Mouse (Mus musculus): ENCODE measurements at regions not wholly inside any gene's neighbourhood (a gene's known extent, or its start where the extent isn't known, plus 50 kb on each side); places are given as distances from the start of the nearest gene placed in this dataset.

- peak; percentile 57 to 73 for DNase-seq
Measured at GRCm38 (mm10) chr2:167821186-167821585, 110.7 kb upstream of the Ptpn1 start.

DNA sequence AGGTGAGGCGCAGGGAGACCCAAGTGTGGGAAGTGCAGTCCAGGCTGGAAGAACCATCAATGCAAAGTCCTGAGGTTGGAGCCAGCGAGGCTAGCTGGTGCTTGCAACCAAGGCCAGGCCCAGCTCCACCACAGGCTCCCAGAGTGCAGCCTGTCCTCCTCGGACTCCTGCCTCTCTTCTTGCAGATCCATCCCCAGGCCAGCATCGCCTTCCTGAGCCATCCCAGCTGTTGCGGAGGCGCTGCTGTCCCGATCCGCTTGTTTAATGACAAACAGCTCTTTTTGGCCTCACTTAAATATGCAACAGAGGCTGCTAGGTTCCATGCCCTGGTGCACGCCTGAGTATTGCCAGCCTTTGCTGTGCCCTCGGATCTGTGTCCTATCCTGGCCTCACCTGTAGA lies 113.1 kb upstream of the Ptpn1 start:
- no peak for DNase-seq

- DNase-seq = no peak
Measured at GRCm38 (mm10) chr2:167817030-167817429, 114.8 kb upstream of the Ptpn1 start.

DNA sequence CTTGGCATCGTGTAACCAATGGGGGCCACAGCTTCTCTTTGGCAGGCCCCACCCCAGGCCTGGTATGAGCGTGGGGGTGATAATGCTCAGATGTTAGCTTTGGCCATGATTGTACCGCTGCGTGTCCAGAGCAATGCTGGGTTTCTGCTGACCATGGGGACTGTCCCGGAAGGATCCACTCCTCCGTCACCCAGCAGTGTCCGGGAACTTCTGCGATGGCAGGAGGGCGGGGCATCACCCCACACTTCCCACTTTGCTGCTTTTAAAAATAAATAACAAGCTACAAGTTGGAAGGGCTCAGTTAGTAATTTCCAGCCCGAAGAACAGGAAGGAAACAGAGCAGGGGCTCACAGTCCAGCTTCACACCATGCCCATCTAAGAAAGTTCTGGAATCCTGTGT lies 116.7 kb upstream of the Ptpn1 start:
- DNase-seq = no peak

DNA sequence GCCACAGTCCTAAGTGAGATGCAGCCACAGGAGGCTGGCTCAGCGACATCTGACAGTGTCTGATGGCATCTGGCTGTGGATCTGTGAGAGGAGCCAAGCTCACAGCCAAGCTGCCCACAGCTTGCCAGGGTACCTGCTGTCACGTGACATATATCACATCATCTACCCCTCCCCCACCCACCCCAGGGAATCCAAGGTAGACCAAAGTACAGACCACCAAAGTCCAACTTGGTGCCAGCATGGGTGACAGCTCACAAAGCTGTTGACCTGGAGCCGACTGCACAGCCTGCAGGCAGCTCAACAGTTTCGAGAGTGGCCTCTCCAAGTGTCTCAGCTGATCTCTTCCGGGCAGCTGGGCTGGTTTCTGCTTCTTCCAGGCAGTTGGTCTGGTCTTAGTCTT lies 119.6 kb upstream of the Tmem189 start:
- no peak for DNase-seq

DNA sequence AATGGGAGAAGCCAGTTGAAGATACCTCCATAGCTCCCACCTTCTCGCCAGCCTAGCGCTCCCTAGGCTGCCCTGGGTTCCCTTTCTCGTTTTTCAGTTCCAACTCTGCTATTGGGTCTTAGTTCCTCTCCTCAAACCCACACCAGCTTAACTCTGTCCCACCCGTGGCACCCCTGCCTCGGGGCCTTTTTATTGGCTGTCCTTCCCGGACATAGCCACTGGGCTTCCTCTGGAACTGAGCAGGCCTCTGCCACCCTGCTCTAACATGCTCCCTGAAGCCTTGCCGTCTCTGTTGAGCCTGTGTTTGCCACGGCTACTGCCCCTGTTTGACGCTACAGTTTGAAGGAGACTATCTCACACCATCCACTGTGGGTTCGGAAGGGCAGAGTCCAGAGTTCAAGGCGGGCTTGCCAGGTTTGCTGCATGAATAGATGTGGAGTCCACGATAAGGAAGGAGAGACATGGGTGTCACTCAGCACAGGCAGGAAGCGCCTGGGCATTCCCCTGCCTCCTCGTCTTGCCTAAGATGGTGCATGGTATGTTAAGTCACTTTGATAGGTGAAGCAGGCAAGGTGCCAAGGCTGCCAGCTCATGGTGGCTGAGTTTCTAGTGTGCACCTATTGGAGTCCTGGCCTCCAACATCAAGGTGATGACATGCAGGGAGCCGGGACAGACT lies 116.1 kb upstream of the Tmem189 start:
- no peak for DNase-seq

DNA sequence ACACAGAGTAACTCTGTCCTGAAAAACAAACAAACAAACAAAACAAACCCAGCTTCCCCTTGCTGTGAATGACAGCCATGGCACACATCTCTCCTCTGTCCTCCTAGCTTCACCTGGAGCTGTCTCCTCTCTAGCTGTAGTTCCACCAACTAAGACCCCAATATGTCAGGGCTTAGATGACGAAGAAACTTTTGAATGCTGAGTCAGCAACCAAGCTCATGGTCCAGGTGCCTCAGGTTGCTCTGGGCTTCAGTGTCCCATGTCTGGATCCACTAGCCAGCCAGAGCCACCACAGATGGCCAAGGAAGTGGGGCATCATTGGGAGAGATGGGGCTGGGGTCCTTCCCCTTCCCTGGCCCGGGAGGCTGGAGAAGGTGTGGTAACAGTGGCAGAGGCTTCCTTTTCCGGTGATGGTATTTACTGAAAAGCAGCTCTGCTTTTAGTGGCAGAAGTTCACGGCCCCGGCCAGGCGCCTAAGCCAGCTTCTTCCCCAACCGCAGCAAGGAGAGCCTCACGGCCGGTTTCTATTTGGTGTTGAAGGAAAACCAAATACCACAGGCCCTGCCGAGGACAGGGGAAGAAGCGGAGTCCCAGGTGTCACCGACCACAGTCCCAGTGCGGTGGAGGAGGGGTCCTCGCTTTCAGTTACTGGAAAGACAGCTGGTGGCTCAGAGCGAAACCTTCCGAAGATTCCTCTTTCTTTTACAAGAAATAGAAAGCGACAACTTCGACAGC lies 115.0 kb upstream of the Tmem189 start:
- DNase-seq = no peak

- DNase-seq = no peak
Measured at GRCm38 (mm10) chr2:167802494-167802893, 112.9 kb upstream of the Tmem189 start.

DNA sequence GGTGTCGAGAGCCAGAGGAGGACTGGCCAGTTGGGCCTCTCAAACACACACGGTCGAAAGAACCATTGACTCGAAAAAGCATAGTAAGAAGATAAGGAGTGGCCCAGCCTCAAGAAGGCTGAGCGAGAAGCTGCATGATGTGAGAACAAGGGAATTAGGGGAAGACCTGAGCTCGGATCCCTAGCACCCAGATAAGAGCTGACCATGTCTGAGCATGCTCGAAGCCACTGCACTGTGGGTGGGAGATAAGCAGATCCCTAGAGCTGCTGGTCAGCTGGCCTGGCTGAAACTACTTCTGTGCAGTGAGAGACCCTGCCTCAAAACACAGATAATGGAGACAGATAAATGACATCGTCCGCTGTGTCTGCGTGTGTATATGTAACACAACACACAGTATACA lies 111.8 kb upstream of the Tmem189 start:
- DNase-seq = no peak

DNA sequence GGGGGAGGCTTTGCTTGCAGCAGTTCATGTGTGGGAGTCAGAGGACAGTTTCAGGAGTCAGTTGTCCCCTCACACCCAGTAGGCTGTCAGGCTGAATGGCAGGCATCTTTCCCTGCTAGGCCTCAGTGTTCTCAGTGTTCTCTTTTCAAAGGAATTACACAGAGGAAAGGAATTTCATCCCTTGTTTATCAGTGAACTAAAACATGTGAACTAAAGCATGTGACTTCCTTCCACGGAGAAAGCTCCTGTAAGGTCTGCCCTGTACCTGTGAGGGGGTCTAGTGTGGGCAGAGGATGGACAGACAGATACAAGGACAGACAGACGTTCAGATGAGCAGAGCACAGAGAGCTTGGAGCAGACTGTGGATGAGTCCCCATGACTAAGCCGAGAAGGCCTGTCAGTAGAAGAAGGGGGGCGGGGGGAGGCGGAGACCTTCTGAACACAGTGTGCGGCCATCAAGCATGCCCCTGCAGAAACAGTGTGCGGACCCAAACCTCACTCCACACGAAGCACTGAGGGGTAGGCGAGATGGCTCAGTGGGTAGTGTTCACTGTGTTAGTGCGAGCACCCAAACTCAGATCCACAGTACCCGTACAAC lies 111.1 kb upstream of the Tmem189 start:
- DNase-seq = no peak

DNA sequence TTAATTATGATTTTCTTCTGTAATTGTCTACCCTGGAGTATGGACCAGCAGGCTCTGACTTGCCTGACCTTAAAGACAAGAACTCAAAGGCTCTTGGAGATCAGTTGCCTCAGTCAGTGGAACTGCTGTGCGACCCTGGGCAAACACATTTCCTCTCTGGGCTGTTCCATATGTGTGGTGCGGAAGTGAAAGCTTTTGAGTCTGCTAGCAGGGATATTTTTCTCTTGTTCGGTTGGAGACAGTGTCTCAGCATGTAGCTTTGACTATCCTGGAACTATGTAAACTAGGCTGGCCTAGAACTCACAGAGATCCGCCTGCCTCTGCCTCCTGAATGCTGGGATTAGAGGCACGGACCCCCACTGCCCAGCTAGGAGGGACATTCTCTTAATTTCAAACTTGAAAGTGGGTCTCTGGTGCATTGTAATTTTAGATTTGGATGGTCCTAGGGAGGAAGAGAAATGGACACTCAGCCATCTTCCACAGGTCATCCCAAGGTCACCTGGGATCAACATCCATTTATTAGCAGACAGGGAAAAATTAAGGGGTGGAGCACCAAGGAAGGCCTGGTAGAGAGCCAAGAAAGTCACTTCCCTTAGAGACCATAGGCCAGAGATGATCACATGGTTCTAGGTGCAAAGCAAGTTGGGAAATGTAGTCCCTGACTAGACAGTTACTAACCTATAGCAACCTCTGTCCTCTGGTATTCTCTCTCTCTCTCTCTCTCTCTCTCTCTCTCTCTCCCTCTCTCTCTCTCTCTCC lies 110.2 kb upstream of the Tmem189 start:
- peak; percentile 45 to 60 for DNase-seq

DNA sequence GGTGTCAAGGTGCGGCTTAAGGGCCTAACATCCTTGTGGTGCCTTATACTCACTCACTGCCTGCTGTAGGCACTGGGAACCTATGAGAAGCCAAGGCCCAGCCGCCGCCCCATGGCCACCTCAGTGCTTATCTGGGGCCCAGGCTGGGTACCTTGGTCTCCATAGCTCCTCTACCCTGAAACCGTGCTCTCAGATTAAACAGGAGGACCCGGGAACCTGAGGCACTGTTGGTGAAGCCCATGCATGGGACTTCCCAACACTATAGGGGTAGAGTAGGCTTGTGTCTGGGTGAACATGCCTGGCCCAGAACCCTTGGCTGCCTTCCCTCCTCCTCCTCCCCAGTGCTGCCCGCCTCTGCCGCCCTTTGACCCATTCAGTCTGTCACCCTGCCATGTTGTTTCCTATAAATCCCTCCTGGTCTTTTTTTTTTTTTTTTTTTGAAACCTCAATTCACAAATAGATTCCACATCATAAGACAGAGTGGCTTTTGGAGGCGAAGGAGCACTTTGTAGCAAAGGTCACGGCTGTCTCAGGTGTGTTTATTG lies 109.4 kb upstream of the Tmem189 start:
- DNase-seq = peak in 1 of 2 experiments; percentile 6

DNA sequence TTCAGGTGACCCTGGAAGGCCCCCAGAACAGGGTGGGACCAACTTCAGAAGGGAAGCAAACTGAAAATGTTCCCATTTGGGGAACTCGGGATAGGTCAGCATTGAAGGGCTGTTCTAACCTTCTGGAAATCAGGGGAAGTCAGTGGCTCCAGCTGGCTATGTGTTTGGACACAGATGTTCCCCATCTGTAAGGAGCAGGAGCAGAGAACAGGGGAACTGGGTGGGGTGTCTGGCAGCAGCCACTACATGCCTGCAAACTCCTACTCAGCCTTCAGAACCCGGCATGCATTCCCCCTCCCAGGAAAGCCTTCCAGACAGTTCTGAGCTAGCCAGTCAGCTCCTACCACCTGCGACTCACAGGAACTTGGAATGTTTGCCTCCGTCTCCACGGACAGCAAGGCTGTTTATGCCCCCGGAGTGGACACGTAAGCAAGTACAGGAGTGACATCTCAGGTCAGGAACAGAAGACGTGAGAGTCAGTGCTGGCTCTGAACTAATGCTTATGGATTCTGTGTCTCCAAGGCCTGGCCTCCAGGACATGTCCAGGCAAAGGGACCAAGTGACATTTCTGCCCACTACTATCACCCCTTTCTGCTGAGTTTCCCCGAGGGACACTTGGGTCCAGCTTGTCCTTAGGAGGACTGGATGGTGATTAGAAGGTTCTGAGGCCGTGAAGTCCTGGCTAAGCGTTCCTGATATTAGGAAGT lies 108.6 kb upstream of the Tmem189 start:
- peak in 1 of 2 experiments; percentile 28 for DNase-seq

GRCm38 (mm10) chr2:167795491-167795890 lies 105.9 kb upstream of the Tmem189 start:
- DNase-seq = no peak

GRCm38 (mm10) chr2:167793916-167794315 lies 104.3 kb upstream of the Tmem189 start:
- no peak for DNase-seq

DNA sequence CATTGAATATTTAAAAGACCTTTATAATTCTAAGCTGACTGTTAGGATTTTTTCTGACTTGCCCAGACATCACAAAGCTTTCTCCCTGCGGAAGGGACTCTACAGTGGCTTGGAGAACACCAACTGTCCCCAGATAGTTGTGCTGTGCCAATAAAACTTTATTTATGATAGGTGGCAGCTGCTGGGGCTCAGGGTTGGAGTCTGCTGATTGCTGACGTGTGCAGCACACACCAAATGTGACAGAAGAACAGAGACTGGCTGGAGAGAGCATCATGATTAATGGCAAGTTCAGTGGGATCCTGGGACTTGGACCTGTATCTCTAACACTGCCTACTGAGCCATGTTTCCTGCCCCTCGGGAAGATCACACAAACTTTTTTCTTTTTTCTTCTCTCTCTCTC lies 103.1 kb upstream of the Tmem189 start:
- no peak for DNase-seq

DNA sequence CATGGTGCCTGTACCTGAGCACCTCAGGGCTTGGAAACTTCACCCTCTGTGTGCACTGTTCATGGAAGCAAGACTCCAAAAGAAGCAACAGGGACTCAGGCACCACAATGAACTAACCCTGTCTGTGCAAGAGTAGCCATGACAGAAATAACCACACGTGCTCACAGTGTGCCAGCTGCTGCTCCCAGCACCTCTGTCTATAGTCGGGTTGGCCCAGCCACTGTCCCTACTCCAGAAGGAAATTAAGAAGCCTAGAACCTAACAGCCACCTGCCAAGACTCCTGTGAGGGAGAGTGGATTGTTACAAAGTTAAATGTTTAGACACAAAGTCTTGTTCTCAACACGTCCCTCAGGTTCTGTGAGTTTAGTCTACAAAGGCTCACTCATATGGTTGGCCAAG lies 102.7 kb upstream of the Tmem189 start:
- no peak for DNase-seq

DNA sequence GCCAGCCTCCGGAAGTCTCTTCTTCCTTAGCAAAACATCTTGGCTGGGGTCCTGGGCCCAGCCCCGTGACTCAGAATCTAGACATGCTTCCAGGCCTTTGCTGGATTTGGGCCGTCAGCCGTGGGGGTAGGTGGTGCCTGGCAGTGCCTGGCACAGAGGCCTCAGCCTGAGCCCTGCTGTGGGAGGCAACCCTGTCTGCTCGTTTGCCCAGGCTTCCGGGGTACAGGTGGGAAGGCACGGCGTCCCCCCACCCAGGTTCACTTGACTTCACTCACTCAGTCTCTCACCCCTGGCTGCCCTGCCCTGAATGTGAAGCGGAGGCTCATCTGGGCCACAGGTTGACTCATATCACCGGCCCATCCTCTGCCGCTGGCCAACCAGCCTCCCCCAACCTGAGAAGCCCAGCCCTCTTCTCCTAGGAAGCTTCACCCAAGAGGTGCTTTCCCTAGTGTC lies 99.9 kb upstream of the Tmem189 start:
- peak; percentile 58 to 62 for DNase-seq

GRCm38 (mm10) chr2:167786951-167787350 lies 97.3 kb upstream of the Tmem189 start:
- peak in 1 of 2 experiments; percentile 55 for DNase-seq

DNA sequence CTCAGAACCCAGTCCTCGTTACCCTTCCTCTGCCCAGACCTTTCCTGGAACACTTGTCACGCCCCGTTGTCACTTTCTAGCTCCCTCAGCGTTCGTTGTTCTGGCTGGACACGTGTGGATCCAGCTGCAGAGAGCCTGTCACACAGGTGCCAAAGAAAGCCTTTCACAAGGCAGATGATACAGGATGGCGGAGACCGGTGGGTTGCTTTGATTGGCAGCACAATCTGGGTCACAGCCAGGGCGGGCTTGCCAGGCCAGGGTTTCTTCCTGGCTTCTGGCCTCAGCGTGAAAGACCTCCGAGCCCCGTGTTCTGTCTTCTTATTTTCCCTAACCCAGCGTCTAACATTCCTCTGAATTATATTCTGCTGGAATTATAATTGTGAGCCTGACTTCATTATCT lies 94.7 kb upstream of the Tmem189 start:
- DNase-seq = no peak

GRCm38 (mm10) chr2:167783374-167783773 lies 93.8 kb upstream of the Tmem189 start:
- DNase-seq = no peak
